Mouse (Mus musculus) ES-E14 (cell line): Measurements from ENCODE around the gene Nt5m.

Experiments
- CHD2 ChIP-seq: IDR thresholded peaks from 2 replicates; pipeline ENCODE4 v1.6.1; 2014; ENCODE audit warnings: mild to moderate bottlenecking, low read depth, low read length, inconsistent platforms
- HCFC1 ChIP-seq: IDR thresholded peaks from 2 replicates; pipeline ENCODE4 v1.6.1; 2012; ENCODE audit warnings: low read length, inconsistent platforms, borderline replicate concordance; ENCODE audit not compliant: insufficient read depth
- MAFK ChIP-seq: IDR thresholded peaks from 2 replicates; pipeline ENCODE4 v1.6.1; 2014; ENCODE audit warnings: mild to moderate bottlenecking, low read depth, low read length, inconsistent platforms; ENCODE audit not compliant: insufficient read depth
- ZC3H11A ChIP-seq: IDR thresholded peaks from 2 replicates; pipeline ENCODE4 v1.6.1; 2012; ENCODE audit warnings: low read depth, mild to moderate bottlenecking, inconsistent platforms, low read length, borderline replicate concordance
- ZNF384 ChIP-seq: IDR thresholded peaks from 2 replicates; pipeline ENCODE4 v1.6.1; 2012; ENCODE audit warnings: low read depth, low read length, inconsistent platforms

DNA sequence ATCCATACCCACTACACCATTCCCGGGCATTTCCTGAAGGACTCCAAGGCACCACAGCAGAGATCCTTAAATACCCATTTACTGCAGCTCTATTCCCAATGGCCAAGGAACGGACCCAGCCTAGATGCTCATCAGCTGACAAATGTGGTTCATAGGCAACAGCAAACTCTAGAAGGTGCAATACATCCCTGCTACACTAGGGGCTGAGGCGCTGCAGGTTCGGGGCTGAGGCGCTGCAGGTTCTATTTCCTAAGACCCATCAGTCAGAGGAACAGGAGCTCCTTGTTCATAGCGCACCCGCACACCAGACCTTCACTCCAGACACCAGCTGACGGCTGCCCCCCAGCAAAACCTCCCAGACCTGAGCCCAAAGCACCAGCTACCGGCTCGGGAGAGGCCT, 38.8 kb upstream of the Nt5m start:
- TF ChIP-seq CHD2: no peak
- no peak for TF ChIP-seq ZNF384
- TF ChIP-seq HCFC1: no peak
- TF ChIP-seq MAFK: no peak
- no peak for TF ChIP-seq ZC3H11A
